ENCODE assay signal across 8 mouse cellular contexts in the genomic region with DNA sequence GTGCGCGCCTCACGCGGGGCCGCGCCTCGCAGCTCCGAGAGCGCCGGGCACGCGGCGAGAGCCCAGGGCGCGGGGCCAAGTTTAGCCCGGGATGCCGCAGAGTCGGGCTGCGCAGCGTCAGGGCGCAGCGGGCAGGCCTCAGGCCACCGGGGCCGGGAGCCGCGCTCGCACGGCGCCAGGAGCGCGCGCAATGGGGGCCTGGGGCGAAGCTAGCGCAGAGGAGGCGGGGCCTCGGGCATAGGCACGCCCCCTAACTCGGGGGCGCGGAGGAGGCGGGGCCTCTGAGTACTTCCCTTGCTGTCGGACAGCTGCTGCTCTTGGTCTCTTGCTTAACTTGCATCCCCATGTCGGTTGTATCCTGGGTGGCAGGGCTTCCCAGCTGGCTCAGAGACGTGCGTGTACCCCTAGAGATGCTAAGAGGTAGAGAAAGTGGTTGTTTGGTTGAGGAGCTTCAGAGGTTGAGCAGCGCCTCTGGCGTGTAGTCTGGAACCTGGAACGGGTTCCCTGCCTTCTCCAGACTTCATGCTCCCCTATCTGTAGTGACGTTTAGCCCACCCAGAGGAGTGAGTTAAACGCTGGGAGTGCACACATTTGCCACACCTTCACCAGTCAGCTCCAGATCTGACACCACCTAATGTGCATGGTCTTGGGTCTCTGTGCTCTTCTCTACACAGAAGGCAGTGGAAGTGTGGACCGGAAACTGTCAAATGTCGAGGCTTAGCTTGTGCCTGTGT. TPM values are rescaled to one million over a fixed set of nuclear protein-coding genes. Genes with fewer than 3 reads are reported as not detected.
DNase-seq lines count a peak whose midpoint lies in the region; ATAC-seq and TF ChIP-seq lines count a peak whose summit lies in the region.

A gene (minus strand): TSS at position 171 of the 734 bp plus-strand sequence.

- H3K27me3 ChIP-seq in forebrain, embryonic 16.5 days (replicated peaks; ENCODE audit: control insufficient read depth, insufficient read depth, low read length), result no peaks in the 10 kb centered on the region
- H3K27me3 ChIP-seq in liver, postnatal 0 days (ENCODE audit: insufficient read depth, low read length), result no peaks in the 10 kb centered on the region
- H3K27me3 ChIP-seq in neural tube, embryonic 13.5 days, result no peaks in the 10 kb centered on the region

- H3K36me3 ChIP-seq in forebrain, embryonic 16.5 days (ENCODE audit: control insufficient read depth, insufficient read depth), result no peaks in the 10 kb centered on the region
- H3K36me3 ChIP-seq in liver, postnatal 0 days (replicated peaks; ENCODE audit: insufficient read depth, low read length), result peaks cover 5% of the 10 kb centered on the region
- H3K36me3 ChIP-seq in neural tube, embryonic 13.5 days, result no peaks in the 10 kb centered on the region

- peak within 1 kb of the TSS; percentile 85 for H3K9ac ChIP-seq in forebrain, embryonic 16.5 days (replicated peaks; ENCODE audit: low read depth, low read length)
- H3K9ac ChIP-seq in liver, postnatal 0 days (replicated peaks), result peak within 1 kb of the TSS; percentile 89
- H3K9ac ChIP-seq in neural tube, embryonic 13.5 days, result peak within 1 kb of the TSS; percentile 77

- 5% methylated on average over 52 of the region's 52 CpGs for WGBS in forebrain, embryonic 16.5 days
- 2% methylated on average over 50 of the region's 52 CpGs for WGBS in liver, postnatal 0 days (ENCODE audit: insufficient replicate concordance)
- WGBS in neural tube, embryonic 13.5 days, result 7% methylated on average over 47 of the region's 52 CpGs

- DNase-seq in ES-CJ7 (ENCODE audit: low read depth, low spot score), result peak; percentile 89
- peak; percentile 86 to 92 for DNase-seq in cerebellum, adult 18-20 months
- peak; percentile 88 for DNase-seq in heart, postnatal 25 days (ENCODE audit: low spot score)
- DNase-seq in layer of hippocampus, adult 11-12 months (ENCODE audit: low spot score), result peak; percentile 88
- DNase-seq in liver, postnatal 0 days, result peak; percentile 93
- peak; percentile 58 for DNase-seq in telencephalon, adult 2 months (ENCODE audit: low read depth, low spot score)

- H3K4me2 ChIP-seq in forebrain, embryonic 16.5 days (ENCODE audit: low read length), result peak within 1 kb of the TSS; percentile 86
- H3K4me2 ChIP-seq in liver, postnatal 0 days (ENCODE audit: low read depth, low read length), result peak within 1 kb of the TSS; percentile 95
- peak within 1 kb of the TSS; percentile 63 for H3K4me2 ChIP-seq in neural tube, embryonic 13.5 days

- H3K9me3 ChIP-seq in forebrain, embryonic 16.5 days (ENCODE audit: control insufficient read depth, low read length), result no peaks in the 10 kb centered on the region
- no peaks in the 10 kb centered on the region for H3K9me3 ChIP-seq in liver, postnatal 0 days (ENCODE audit: low read length)
- H3K9me3 ChIP-seq in neural tube, embryonic 13.5 days, result no peaks in the 10 kb centered on the region

- ATAC-seq in forebrain, embryonic 16.5 days, result peak; percentile 91
- ATAC-seq in liver, postnatal 0 days, result peak; percentile 84
- ATAC-seq in neural tube, embryonic 13.5 days (ENCODE audit: low read depth), result peak; percentile 87

- intact Hi-C loops in heart, postnatal 25 days (cut with DNase I), result loop anchor here (2.0 kb wide), 1 partner anchor 18 kb away; no protein-coding TSS in a partner anchor

- H3K27ac ChIP-seq in forebrain, embryonic 16.5 days (ENCODE audit: low read length), result peak within 1 kb of the TSS; percentile 82
- H3K27ac ChIP-seq in liver, postnatal 0 days (ENCODE audit: low read depth), result peak within 1 kb of the TSS; percentile 98
- peak within 1 kb of the TSS; percentile 90 for H3K27ac ChIP-seq in neural tube, embryonic 13.5 days (replicated peaks)

- no peak for TF ChIP-seq CTCF in liver, postnatal 0 days (IDR thresholded peaks at IDR 0.05; ENCODE audit: low read depth)

- H3K4me3 ChIP-seq in forebrain, embryonic 16.5 days (replicated peaks; ENCODE audit: low read length), result peak within 1 kb of the TSS; percentile 74
- peak within 1 kb of the TSS; percentile 81 for H3K4me3 ChIP-seq in liver, postnatal 0 days (ENCODE audit: low read depth, low read length)
- peak within 1 kb of the TSS; percentile 57 for H3K4me3 ChIP-seq in neural tube, embryonic 13.5 days

- H3K4me1 ChIP-seq in forebrain, embryonic 16.5 days (replicated peaks; ENCODE audit: control insufficient read depth, insufficient read depth, low read length), result peaks cover 9% of the 10 kb centered on the region; the same call in 1 of the 2 replicates
- peaks cover 40% of the 10 kb centered on the region for H3K4me1 ChIP-seq in liver, postnatal 0 days (ENCODE audit: insufficient read depth)
- peaks cover 13% of the 10 kb centered on the region; the same call in 1 of the 2 replicates for H3K4me1 ChIP-seq in neural tube, embryonic 13.5 days (replicated peaks)

- no peak for TF ChIP-seq EP300 in liver, postnatal 0 days (IDR thresholded peaks at IDR 0.05; ENCODE audit: low read depth)

RNA-seq across cellular contexts. Expression of the gene that starts here (rescaled TPM):
- 2.1 TPM in 2 replicates for polyA plus RNA-seq in forebrain, embryonic 16.5 days (2015; fragmentation: Nextera tagmentation; extraction: Ambion mirVana)
- 10 to 100 TPM; 39.8 to 45.4 TPM for total RNA-seq in heart, postnatal 25 days (2021)
- polyA plus RNA-seq in liver, postnatal 0 days (2015; fragmentation: Nextera tagmentation; extraction: Ambion mirVana), result 33.0 and 36.5 TPM in 2 replicates
- 3.5 and 4.5 TPM in 2 replicates for polyA plus RNA-seq in neural tube, embryonic 13.5 days (2015; fragmentation: Nextera tagmentation; extraction: Ambion mirVana)

Comparison
In these comparisons a context has a peak if more than half of its experiments do, and no peak if none do; other contexts are left out.
1. Peak in every context shown above with its lines: DNase-seq, ATAC-seq, H3K4me3 ChIP-seq and H3K27ac ChIP-seq.